Mouse (Mus musculus) kidney, postnatal 10 days (tissue): ENCODE measurements at regions not wholly inside any gene's neighbourhood (a gene's known extent, or its start where the extent isn't known, plus 50 kb on each side); places are given as distances from the start of the nearest gene placed in this dataset.
"Not testable (repeated sequence)": the region's sequence is repeated elsewhere in the genome, so short reads cannot be mapped to it uniquely, and the experiment has no call there.

Source experiments
- DNase-seq: peaks from one replicate; pipeline ENCODE4 v3.0.0; 2021; ENCODE audit warnings: mixed read lengths

DNA sequence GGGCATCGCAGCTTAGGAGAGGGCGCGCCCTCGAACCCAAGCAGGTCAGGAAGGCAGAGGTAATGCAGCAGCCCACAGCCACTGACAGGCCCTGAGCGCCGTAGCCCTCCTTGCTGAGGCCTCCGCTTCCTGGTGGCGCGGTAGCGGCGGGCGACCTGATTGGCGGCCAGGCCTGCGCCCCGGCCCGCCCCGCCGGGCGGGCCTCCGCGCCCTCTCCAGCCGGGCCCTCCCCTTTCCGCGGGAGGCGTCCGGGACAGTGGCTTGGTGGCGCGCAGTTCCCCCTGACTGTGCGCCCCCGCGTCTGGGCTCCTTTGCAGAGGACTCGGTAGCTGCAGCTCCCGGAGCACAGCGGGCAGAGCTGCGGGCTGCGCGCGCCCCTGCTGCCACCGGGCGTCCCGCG lies 242.1 kb downstream of the Gm21863 start:
- peak; percentile 44 for DNase-seq

DNA sequence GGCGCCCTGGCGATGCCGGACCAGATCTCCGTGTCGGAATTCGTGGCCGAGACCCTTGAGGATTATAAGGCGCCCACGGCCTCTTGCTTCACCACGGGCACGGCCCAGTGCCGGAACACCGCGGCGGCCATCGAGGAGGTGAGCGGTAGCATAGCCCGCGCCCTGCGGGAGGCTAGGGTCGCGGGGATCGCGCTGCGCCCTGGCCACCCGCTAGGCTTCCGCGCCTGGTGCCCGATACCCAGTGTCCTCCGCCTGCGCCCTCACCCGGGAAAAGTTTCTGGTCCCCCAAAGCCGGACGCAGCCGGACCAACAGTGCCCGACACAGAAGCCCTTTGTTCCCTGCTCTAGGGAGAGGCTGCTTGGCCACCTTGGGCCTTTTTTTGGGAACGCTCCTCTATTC lies 242.6 kb downstream of the Gm21863 start:
- peak; percentile 6 for DNase-seq

DNA sequence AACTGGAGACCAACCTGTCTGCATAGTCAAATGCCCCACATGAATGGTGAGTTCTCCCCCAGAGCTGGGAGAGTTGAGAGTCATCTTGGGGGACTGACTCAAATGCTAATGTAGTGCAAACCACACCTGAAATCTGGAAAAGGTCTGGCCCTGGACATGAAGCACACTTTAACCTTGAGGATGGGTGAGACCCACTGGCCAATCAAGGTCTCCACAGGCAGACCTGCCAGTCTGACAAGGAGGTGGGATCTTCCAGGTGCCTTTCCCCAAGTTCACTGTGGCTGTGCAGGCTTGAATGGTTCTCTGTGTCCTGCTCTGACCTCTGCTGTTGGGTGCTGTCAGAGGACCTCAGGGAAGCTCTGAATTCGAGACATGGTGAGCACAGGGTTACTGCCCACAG lies 269.6 kb downstream of the Gm21863 start:
- DNase-seq = not testable (repeated sequence)

DNA sequence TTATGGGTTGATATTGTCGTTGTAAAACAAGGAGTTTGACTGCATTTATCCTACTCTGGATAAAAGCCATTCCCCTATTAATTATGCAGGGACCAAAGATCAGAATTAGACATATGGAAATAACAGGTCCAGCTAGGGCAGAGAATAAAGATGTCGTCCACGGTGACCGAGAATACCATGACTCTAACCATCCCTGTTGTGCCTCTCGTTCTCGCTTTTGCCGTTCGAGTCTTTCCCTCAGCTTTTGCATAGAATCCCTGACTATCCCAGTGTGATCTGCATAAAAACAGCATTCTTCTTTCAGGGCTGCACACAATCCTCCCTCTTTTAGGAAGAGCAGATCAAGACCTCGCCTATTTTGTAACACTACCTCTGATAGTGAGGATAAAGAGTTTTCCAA lies 272.5 kb downstream of the Gm21863 start:
- DNase-seq = not testable (repeated sequence)

DNA sequence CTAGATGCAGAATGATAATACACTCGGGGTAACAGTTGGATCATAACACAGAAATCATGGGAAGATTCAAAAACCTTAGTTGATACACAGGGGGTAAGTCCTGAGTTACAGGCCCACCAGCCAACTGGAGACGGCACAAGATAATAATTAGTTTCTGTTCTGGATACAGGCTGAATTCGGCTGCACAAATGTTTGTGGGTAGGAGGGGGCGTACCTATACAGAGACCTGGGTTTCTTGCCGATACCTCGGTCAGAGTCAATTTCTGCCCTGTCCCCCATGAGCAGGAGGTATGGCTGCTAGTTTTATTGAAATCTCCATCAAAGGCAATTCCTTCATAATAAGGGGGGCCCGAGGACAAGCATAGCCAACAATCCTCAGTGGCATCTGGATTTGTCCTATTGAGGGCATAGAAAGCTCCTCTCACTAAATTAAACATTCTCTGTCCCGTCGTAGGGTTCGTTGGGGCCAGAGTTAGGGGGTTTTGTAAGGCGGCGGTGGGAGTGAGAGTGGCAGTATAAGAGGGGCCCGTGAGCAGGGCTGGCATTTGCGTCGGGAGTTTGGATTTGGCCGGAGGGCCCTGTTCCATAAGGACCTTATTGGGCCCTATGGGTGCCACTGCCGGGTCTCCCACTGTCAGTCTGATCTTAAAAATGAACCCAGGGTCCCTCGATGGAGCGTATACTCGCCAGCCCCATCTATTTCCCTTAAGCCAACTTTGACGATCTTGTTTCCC lies 273.3 kb downstream of the Gm21863 start:
- not testable (repeated sequence) for DNase-seq

DNA sequence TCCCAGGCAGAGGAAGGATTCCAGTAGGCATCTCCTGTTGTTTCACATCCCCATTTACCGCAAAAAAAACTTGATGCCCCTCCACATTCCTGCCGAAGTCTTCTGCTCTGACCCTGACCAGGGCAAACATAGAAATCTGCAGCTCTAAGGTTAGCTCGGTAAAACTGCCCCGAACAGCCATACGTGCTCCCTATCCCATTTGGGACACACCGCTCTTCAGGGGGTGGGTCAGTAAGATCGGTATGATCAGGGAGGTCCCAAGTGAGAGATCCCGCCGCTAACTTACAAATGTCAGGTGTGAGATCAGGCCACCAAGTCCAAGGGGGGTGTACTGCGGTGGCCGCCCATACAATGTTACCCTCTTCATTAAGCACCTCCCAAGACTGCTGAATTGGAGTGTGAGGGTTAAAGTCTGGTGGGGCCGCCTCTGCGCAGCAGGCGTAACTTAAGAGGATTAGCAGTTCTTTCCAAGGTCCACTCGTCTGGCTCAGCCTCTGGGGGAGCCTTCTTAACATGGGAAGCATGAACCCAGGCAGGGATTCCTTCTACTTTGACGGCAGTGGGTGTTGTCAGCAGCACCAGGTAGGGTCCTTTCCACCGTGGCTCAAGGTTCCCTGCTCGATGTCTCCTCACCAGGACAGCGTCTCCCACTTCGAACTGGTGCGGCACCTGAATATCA lies 274.2 kb downstream of the Gm21863 start:
- not testable (repeated sequence) for DNase-seq

DNA sequence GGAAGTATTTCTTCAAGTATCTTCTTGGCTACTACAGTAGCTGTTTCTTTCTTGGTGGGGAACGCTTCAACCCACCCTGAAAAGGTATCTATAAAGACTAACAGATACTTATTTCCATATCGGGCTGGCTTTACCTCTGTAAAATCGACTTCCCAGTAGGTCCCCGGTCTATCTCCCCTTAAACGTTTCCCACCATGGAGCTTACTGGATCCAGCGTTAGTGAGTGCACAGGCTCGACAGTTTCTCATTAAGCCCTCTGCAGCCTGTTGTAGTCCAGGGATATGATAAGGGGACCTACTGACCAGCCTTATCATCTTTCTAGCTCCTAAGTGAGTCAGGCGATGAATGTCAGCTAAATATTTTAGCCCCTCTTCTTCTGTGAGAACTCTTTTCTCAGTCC lies 275.1 kb downstream of the Gm21863 start:
- DNase-seq = not testable (repeated sequence)

DNA sequence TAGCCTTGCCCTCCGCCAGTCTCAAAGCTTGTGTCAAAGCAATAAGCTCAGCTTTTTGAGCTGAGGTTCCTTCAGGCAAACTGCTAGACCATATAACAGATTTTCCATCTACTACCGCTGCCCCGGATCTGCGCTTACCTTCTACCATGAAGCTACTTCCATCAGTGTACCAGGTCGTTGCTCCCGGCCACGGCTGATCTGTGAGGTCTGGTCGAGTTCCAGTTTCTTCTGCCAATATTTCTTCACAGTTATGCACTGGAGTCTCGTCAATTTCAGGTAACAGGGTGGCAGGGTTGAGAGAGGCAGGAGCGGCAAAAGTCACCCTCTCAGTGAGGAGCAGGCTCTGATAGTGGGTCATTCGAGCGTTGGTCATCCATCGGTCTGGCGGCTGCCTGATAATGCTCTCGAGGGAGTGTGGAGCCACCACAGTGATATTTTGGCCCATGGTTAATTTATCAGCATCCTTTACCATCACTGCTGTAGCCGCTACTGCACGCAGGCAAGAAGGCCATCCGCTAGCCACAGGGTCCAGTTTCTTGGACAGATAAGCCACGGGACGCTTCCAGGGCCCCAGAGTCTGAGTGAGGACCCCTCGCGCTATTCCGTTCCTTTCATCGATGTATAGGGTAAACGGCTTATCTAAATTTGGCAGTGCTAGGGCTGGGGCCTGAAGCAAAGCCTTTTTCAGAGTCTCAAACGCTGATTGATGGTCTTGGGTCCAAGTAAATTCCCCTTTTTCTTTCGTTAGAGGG lies 276.0 kb downstream of the Gm21863 start:
- DNase-seq = no peak

DNA sequence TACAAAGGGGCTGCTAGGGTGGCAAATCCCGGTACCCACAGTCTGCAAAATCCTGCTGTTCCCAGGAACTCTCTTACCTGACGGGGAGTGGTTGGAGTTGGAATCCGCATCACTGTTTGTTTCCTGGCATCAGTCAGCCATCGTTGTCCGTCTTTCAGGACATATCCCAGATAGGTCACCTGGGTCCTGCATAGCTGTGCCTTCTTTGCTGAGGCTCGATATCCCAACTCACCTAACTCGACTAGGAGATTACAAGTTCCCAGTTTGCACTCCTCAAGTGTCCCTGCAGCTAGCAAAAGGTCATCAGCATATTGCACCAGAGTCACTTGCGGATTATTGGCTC lies 276.6 kb downstream of the Gm21863 start:
- DNase-seq = no peak

DNA sequence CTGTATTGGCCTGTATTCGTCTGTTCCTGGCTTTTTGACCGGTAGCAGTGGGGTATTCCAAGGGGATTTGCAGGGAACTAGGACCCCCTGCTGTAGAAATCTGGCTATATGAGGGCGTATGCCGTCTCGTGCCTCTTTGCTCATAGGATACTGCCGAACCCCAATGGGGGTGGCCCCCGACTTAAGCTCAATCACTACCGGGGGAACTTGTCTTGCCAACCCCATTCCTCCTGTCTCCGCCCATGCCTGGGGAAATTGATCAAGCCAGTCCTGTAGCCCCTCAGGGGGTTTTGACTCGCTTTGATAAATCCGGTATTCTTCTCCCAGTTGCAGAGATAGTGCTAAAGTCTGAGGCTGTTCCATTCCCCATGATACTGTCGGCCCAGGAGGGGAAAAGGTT lies 277.2 kb downstream of the Gm21863 start:
- DNase-seq = no peak

DNA sequence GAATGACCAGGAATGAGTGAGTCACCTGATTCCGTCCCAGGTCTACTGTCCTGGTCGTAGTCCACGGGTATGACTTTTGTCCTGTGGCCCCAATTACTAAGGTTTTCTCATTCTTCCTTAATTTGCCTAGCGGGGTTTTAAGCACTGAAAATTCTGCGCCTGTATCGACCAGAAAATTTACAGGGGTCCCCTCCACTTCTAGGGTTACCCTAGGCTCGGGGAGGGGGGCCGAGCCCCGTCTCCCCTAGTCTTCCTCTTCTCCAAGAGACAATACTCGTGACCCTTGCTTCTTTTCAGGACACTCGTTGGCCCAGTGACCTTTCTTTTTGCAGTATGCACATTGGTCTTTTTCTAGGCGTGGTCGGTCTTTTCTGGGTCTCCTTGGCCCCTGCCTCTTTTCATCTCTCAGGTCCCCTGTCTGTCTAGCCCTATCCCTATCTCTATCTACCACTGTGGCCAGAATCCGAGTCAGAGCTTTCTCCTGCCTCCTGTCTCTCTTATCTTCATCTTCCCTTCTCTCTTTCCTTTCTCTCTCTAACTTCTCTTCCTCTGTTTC lies 277.8 kb downstream of the Gm21863 start:
- DNase-seq = no peak

DNA sequence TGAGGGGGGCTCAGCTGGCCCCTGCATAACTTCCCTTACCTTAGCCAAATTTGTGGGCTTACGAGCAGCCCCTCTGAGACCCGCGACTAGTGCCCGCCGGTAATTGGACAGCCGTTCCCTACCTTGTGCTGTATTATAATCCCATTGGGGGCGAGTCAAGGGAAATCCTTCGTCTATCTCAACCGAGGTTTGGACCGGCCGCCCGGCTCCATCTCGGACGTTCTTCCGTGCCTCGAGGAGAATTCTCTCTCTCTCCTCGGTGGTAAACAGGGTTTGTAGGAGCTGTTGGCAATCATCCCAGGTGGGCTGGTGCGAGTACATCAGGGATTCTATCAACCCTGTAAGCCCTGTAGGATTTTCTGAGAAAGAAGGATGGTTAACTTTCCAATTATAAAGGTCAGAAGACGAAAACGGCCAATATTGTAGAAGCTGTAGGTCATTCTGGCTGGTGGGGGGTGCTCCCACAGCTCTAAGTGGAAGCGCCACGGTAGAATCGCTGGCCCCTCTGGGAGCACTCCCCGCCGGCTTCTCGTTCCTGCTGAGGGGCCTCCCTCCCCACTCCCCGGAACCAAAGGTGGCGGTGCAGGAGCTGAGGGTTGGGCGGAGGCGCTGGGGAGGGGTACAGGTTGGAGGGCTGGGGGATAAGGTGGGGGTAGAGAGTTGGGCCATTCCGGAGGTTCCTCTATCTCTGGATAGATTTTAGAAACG lies 278.6 kb downstream of the Gm21863 start:
- DNase-seq = no peak

DNA sequence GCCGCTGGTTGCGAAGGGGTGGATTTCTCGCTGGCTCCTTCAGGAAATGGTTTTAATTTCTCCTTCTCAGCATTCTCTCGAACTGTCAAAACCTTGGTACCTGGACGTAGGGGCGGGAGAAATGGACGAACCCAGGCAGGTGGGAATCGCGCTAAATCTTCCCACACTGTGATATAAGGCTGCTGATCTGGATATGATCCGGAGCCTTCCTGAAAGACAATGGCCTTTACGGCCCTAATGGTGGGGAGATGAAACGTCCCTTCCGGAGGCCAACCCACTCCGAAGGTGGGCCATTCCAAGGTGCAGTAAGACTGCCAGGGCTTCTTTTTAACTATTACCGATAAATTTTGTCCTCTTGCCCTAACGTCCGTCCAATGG lies 279.1 kb downstream of the Gm21863 start:
- DNase-seq = no peak

DNA sequence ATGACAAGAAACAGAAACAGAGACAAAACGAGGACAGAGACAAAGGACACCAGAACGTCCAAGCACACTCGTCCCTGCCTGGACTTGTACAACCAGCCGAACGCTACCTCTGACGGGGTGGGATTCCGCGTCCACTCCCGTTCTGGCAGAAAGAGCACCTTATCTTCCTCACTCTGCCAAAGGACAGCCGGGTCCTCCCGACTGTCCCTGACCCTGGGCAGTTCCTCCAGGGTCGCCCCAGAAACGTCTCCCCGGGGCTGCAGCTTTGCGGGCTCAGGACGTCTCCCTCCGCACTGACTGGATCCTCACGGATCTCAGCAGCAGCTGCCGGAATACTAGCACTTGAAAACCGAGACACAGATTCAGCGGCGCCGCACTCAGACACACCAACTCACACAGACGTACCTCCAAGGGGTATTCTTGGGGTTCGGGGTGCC lies 279.6 kb downstream of the Gm21863 start:
- DNase-seq = no peak
